Mouse (Mus musculus): ENCODE measurements at regions not wholly inside any gene's neighbourhood (a gene's known extent, or its start where the extent isn't known, plus 50 kb on each side); places are given as distances from the start of the nearest gene placed in this dataset.

GRCm38 (mm10) chr16:77443318-77443717 is 158.6 kb downstream of the Gm11146 start:
- H3K4me2 ChIP-seq (replicated peaks; ENCODE audit: low read depth, low read length): no peak overlapping the region
- H3K9me3 ChIP-seq (ENCODE audit: control insufficient read depth, low read length): no peaks in the 10 kb centered on the region
- H3K27ac ChIP-seq (ENCODE audit: low read depth, low read length): no peak overlapping the region
- no peak overlapping the region for H3K4me3 ChIP-seq (ENCODE audit: low read depth, low read length)
- DNase-seq (ENCODE audit: low spot score) (no peak), ATAC-seq (ENCODE audit: low FRiP score) (no peak)
- H3K27me3 ChIP-seq (ENCODE audit: control insufficient read depth, insufficient read depth, low read length): no peaks in the 10 kb centered on the region
- no peak overlapping the region for H3K9ac ChIP-seq (ENCODE audit: low read depth, low read length)
- H3K36me3 ChIP-seq (ENCODE audit: control insufficient read depth, insufficient read depth, low read length): no peaks in the 10 kb centered on the region
- 82% methylated on average over 5 of the region's 5 CpGs for WGBS
- H3K4me1 ChIP-seq (replicated peaks; ENCODE audit: control insufficient read depth, insufficient read depth, low read length): 0 out of 2 replicates have a peak, but pooled peaks cover 3% of the 10 kb centered on the region

GRCm38 (mm10) chr16:77442866-77443265 is 159.0 kb downstream of the Gm11146 start:
- 0 out of 2 replicates have a peak, but pooled peaks cover 3% of the 10 kb centered on the region for H3K4me1 ChIP-seq (replicated peaks; ENCODE audit: control insufficient read depth, insufficient read depth, low read length)
- no peaks in the 10 kb centered on the region for H3K9me3 ChIP-seq (ENCODE audit: control insufficient read depth, low read length)
- ATAC-seq (ENCODE audit: low FRiP score): no peak
- no peaks in the 10 kb centered on the region for H3K27me3 ChIP-seq (ENCODE audit: control insufficient read depth, insufficient read depth, low read length)
- H3K9ac ChIP-seq (ENCODE audit: low read depth, low read length): no peak overlapping the region
- H3K4me2 ChIP-seq (replicated peaks; ENCODE audit: low read depth, low read length): no peak overlapping the region
- H3K36me3 ChIP-seq (ENCODE audit: control insufficient read depth, insufficient read depth, low read length): no peaks in the 10 kb centered on the region
- 95% methylated on average over 6 of the region's 6 CpGs for WGBS
- DNase-seq (ENCODE audit: low spot score): no peak
- no peak overlapping the region for H3K4me3 ChIP-seq (ENCODE audit: low read depth, low read length)
- H3K27ac ChIP-seq (ENCODE audit: low read depth, low read length): no peak overlapping the region

- Histone ChIP-seq H3K27ac (ENCODE audit: low read depth, low read length) (no peak overlapping the region), H3K36me3 (ENCODE audit: control insufficient read depth, insufficient read depth, low read length) (no peaks in the 10 kb centered on the region), H3K9me3 (ENCODE audit: control insufficient read depth, low read length) (no peaks in the 10 kb centered on the region), H3K27me3 (ENCODE audit: control insufficient read depth, insufficient read depth, low read length) (no peaks in the 10 kb centered on the region), H3K9ac (ENCODE audit: low read depth, low read length) (no peak overlapping the region), H3K4me1 (replicated peaks; ENCODE audit: control insufficient read depth, insufficient read depth, low read length) (no peaks in the 10 kb centered on the region), H3K4me2 (replicated peaks; ENCODE audit: low read depth, low read length) (no peak overlapping the region), H3K4me3 (ENCODE audit: low read depth, low read length) (no peak overlapping the region)
- DNase-seq (ENCODE audit: low spot score): no peak
- ATAC-seq (ENCODE audit: low FRiP score): no peak
- WGBS: 74% methylated on average over 4 of the region's 4 CpGs
Observed at GRCm38 (mm10) chr16:77431345-77431744, 170.5 kb downstream of the Gm11146 start.

GRCm38 (mm10) chr16:77422385-77423363 is 179.2 kb downstream of the Gm11146 start:
- Histone ChIP-seq H3K4me3 (ENCODE audit: low read depth, low read length) (peak overlapping the region; percentile 53), H3K4me1 (replicated peaks; ENCODE audit: control insufficient read depth, insufficient read depth, low read length) (no peaks in the 10 kb centered on the region), H3K27me3 (ENCODE audit: control insufficient read depth, insufficient read depth, low read length) (no peaks in the 10 kb centered on the region), H3K9ac (ENCODE audit: low read depth, low read length) (peak overlapping the region; percentile 70), H3K27ac (ENCODE audit: low read depth, low read length) (peak overlapping the region; percentile 98), H3K9me3 (ENCODE audit: control insufficient read depth, low read length) (no peaks in the 10 kb centered on the region), H3K36me3 (ENCODE audit: control insufficient read depth, insufficient read depth, low read length) (no peaks in the 10 kb centered on the region), H3K4me2 (replicated peaks; ENCODE audit: low read depth, low read length) (peak overlapping the region; percentile 49)
- WGBS: 43% methylated on average over 12 of the region's 12 CpGs
- DNase-seq (ENCODE audit: low spot score): no peak
- ATAC-seq (ENCODE audit: low FRiP score): no peak

- Histone ChIP-seq H3K27me3 (ENCODE audit: control insufficient read depth, insufficient read depth, low read length) (no peaks in the 10 kb centered on the region), H3K4me1 (replicated peaks; ENCODE audit: control insufficient read depth, insufficient read depth, low read length) (no peaks in the 10 kb centered on the region), H3K9ac (ENCODE audit: low read depth, low read length) (peak overlapping the region; percentile 90), H3K4me2 (replicated peaks; ENCODE audit: low read depth, low read length) (peak overlapping the region; percentile 49), H3K27ac (ENCODE audit: low read depth, low read length) (peak overlapping the region; percentile 98), H3K4me3 (ENCODE audit: low read depth, low read length) (peak overlapping the region; percentile 53), H3K9me3 (ENCODE audit: control insufficient read depth, low read length) (no peaks in the 10 kb centered on the region), H3K36me3 (ENCODE audit: control insufficient read depth, insufficient read depth, low read length) (no peaks in the 10 kb centered on the region)
- WGBS: 5% methylated on average over 10 of the region's 10 CpGs
- peak; percentile 98 for ATAC-seq (ENCODE audit: low FRiP score)
- DNase-seq (ENCODE audit: low spot score): peak; percentile 85
Observed at GRCm38 (mm10) chr16:77421591-77422024, 180.3 kb downstream of the Gm11146 start.

GRCm38 (mm10) chr16:77421001-77421400 is 180.9 kb downstream of the Gm11146 start:
- Histone ChIP-seq H3K27ac (ENCODE audit: low read depth, low read length) (peak overlapping the region; percentile 98), H3K36me3 (ENCODE audit: control insufficient read depth, insufficient read depth, low read length) (no peaks in the 10 kb centered on the region), H3K4me1 (replicated peaks; ENCODE audit: control insufficient read depth, insufficient read depth, low read length) (no peaks in the 10 kb centered on the region), H3K9ac (ENCODE audit: low read depth, low read length) (peak overlapping the region; percentile 90), H3K4me2 (replicated peaks; ENCODE audit: low read depth, low read length) (peak overlapping the region; percentile 34), H3K27me3 (ENCODE audit: control insufficient read depth, insufficient read depth, low read length) (no peaks in the 10 kb centered on the region), H3K9me3 (ENCODE audit: control insufficient read depth, low read length) (no peaks in the 10 kb centered on the region), H3K4me3 (ENCODE audit: low read depth, low read length) (peak overlapping the region; percentile 53)
- 28% methylated on average over 6 of the region's 6 CpGs for WGBS
- DNase-seq (ENCODE audit: low spot score) (peak; percentile 46), ATAC-seq (ENCODE audit: low FRiP score) (no peak)

- DNase-seq (ENCODE audit: low spot score) (peak; percentile 58), ATAC-seq (ENCODE audit: low FRiP score) (no peak)
- peak overlapping the region; percentile 91 for H3K9ac ChIP-seq (ENCODE audit: low read depth, low read length)
- H3K4me3 ChIP-seq (ENCODE audit: low read depth, low read length): peak overlapping the region; percentile 53
- peak overlapping the region; percentile 98 for H3K27ac ChIP-seq (ENCODE audit: low read depth, low read length)
- WGBS: 30% methylated on average over 8 of the region's 8 CpGs
- H3K27me3 ChIP-seq (ENCODE audit: control insufficient read depth, insufficient read depth, low read length): no peaks in the 10 kb centered on the region
- H3K36me3 ChIP-seq (ENCODE audit: control insufficient read depth, insufficient read depth, low read length): no peaks in the 10 kb centered on the region
- peak overlapping the region; percentile 49 for H3K4me2 ChIP-seq (replicated peaks; ENCODE audit: low read depth, low read length)
- no peaks in the 10 kb centered on the region for H3K4me1 ChIP-seq (replicated peaks; ENCODE audit: control insufficient read depth, insufficient read depth, low read length)
- no peaks in the 10 kb centered on the region for H3K9me3 ChIP-seq (ENCODE audit: control insufficient read depth, low read length)
Observed at GRCm38 (mm10) chr16:77420136-77420860, 181.6 kb downstream of the Gm11146 start.

GRCm38 (mm10) chr16:77419116-77419735 is 182.7 kb downstream of the Gm11146 start:
- Histone ChIP-seq H3K27me3 (ENCODE audit: control insufficient read depth, insufficient read depth, low read length) (no peaks in the 10 kb centered on the region), H3K9ac (ENCODE audit: low read depth, low read length) (peak overlapping the region; percentile 92), H3K4me1 (replicated peaks; ENCODE audit: control insufficient read depth, insufficient read depth, low read length) (no peaks in the 10 kb centered on the region), H3K9me3 (ENCODE audit: control insufficient read depth, low read length) (no peaks in the 10 kb centered on the region), H3K36me3 (ENCODE audit: control insufficient read depth, insufficient read depth, low read length) (no peaks in the 10 kb centered on the region), H3K4me2 (replicated peaks; ENCODE audit: low read depth, low read length) (peak overlapping the region; percentile 58), H3K4me3 (ENCODE audit: low read depth, low read length) (peak overlapping the region; percentile 53), H3K27ac (ENCODE audit: low read depth, low read length) (peak overlapping the region; percentile 94)
- WGBS: 11% methylated on average over 4 of the region's 4 CpGs
- DNase-seq (ENCODE audit: low spot score) (no peak), ATAC-seq (ENCODE audit: low FRiP score) (no peak)

Data from hindbrain, embryonic 11.5 days (tissue).